Mouse (Mus musculus): Measurements from ENCODE around the gene Zbtb18. TPM values are rescaled to one million over a fixed set of nuclear protein-coding genes. Genes with fewer than 3 reads are reported as not detected.

Gene Zbtb18
- polyA plus RNA-seq, 1 experiment from 2014 or later = 4.3 TPM

DNA sequence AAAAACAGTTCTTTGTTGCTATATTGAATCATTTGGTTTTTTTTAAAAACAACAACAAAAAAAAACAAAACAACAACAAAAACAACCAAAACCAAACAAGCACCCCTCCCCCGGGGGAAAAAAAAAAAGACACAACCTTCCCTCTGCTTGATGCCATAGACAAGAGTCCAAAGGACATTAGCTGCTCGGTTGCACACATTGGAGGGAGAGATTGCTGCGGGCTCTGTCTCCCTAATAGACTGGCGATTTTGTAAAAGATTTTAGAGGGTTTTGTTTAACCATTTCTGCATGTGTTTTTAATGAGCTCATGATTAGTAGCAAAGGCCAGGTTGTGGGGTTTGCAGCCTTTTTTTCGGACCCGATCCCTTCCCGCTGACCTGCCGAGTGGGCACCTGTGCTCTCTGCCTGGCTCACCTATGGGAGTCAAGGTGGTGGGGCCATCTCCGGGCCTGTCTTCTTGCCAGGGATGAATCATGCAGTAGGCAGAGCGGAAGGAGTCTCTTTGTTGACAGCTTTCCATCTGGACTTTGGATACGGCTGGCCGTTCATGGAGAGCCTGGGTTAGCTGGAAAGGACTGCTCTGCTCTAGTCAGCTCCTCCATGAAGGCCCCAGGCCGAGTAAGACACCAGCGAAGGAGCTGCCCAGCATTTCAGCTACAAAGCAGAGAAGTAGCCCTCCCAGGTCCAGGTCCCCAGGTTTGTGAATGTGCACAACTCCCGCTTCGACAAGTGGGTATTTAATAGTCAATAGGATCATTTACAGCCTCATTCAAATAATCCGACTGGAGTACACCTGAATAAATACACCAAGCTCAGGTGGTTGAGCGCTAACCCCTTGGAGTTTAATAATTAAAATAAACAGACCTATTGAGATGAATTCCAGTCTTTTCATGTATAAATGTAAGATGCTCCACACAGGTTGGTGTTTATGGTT is 16.6 kb downstream of the Zbtb18 start:
- no peak for ATAC-seq (ENCODE audit: low FRiP score)
- H3K36me3 ChIP-seq = no peaks in the 10 kb centered on the region
- no peaks in the 10 kb centered on the region for H3K27me3 ChIP-seq (replicated peaks)
- no peak overlapping the region for H3K4me2 ChIP-seq
- no peak overlapping the region for H3K4me3 ChIP-seq (replicated peaks)
- WGBS = 56% methylated on average over 18 of the region's 18 CpGs
- no peak overlapping the region for H3K9ac ChIP-seq (replicated peaks)
- no peak overlapping the region for H3K27ac ChIP-seq (replicated peaks)
- H3K4me1 ChIP-seq = peaks cover 7% of the 10 kb centered on the region; the same call in 1 of the 2 replicates
- no peaks in the 10 kb centered on the region for H3K9me3 ChIP-seq (replicated peaks)

DNA sequence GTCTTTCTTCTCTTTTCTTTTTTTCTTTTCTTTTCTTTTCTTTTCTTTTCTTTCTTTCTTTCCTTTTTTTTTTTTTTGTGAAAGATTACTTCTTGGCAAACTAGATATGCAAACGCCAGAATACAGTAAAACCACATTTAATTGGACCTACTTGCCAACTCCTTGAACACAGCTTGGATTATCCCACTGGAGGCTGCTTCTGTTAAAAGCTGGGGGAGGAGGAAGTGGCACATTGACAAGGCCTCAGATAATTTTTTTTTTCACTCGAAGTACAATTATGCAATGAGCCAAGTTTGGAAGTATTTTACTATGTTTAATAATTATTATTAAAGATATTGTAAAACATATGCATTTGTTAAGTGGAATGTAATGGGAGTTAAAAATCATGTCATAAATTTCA is 17.4 kb downstream of the Zbtb18 start:
- H3K4me1 ChIP-seq = peaks cover 5% of the 10 kb centered on the region; the same call in 1 of the 2 replicates
- no peaks in the 10 kb centered on the region for H3K9me3 ChIP-seq (replicated peaks)
- no peak overlapping the region for H3K4me2 ChIP-seq
- 65% methylated on average over 2 of the region's 2 CpGs for WGBS
- H3K36me3 ChIP-seq = no peaks in the 10 kb centered on the region
- no peak overlapping the region for H3K9ac ChIP-seq (replicated peaks)
- no peak overlapping the region for H3K27ac ChIP-seq (replicated peaks)
- no peaks in the 10 kb centered on the region for H3K27me3 ChIP-seq (replicated peaks)
- H3K4me3 ChIP-seq (replicated peaks) = no peak overlapping the region
- no peak for ATAC-seq (ENCODE audit: low FRiP score)

DNA sequence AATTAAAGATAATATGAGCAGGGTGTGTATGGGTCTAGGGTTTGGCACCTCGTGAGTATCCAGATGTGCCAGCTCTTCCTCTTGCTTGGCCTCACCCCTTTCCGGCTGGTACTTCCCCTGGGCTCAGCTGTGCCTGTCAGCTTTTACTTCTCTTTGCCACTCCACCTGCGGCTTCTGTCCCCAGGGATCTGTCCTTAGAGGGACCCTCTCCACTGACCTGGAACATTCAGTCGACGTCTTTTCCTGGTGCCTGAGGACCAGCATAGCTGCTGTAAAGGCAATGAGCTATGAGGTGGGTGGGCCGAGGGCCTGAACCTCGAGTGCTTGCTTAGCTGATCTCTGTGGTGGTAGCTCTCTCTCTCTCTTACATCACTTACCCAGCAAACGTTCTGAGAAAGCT is 25.0 kb downstream of the Zbtb18 start:
- Histone ChIP-seq H3K27me3 (replicated peaks) (no peaks in the 10 kb centered on the region), H3K4me1 (no peaks in the 10 kb centered on the region), H3K9me3 (replicated peaks) (no peaks in the 10 kb centered on the region), H3K9ac (replicated peaks) (no peak overlapping the region), H3K36me3 (no peaks in the 10 kb centered on the region), H3K27ac (replicated peaks) (no peak overlapping the region), H3K4me2 (no peak overlapping the region), H3K4me3 (replicated peaks) (no peak overlapping the region)
- 69% methylated on average over 8 of the region's 8 CpGs for WGBS
- ATAC-seq (ENCODE audit: low FRiP score) = no peak

DNA sequence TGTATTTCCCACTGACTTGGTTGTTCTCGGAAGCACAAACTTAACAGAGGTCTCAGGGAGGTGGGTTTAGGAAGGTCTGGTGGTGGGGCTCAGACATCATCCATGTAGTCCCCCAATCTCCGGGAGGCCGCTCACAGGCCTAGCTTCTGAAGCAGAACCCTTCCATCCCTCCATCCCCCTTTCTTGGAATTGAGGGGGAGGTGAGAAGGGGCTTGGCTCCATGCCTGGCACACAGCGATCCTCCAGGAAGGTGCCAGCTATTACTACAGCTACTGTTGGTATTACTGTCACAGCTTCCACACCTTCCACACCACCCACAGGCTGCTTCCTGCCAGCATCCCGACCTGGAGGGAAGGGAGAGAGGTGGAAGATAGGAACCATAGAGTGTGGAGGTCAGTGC is 26.3 kb downstream of the Zbtb18 start:
- H3K9ac ChIP-seq (replicated peaks) = no peak overlapping the region
- H3K27ac ChIP-seq (replicated peaks) = no peak overlapping the region
- no peak overlapping the region for H3K4me2 ChIP-seq
- WGBS = 88% methylated on average over 5 of the region's 5 CpGs
- no peaks in the 10 kb centered on the region for H3K4me1 ChIP-seq
- H3K36me3 ChIP-seq = no peaks in the 10 kb centered on the region
- no peak for ATAC-seq (ENCODE audit: low FRiP score)
- H3K9me3 ChIP-seq (replicated peaks) = no peaks in the 10 kb centered on the region
- no peaks in the 10 kb centered on the region for H3K27me3 ChIP-seq (replicated peaks)
- H3K4me3 ChIP-seq (replicated peaks) = no peak overlapping the region

DNA sequence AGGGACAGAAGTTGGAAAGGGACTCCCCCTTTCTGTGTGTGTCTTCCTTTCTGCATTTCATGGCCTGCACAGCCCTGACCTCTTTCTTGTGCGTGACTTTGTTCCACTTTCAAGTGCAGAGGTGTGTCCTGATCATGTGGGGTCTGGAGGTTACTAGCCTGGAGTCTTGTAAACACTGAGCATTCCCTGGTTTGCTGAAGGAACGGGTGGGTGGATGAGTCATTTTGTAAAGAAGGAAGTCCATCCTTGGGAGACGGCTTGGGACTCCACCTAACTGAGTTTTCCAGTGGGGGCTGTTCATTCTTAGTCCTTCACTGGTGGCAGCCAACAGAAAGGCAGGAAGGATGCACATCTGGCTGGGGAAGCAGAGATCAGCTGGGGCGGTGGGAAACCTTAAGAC is 27.9 kb downstream of the Zbtb18 start:
- Histone ChIP-seq H3K9me3 (replicated peaks) (no peaks in the 10 kb centered on the region), H3K27ac (replicated peaks) (no peak overlapping the region), H3K4me2 (no peak overlapping the region), H3K9ac (replicated peaks) (no peak overlapping the region), H3K36me3 (no peaks in the 10 kb centered on the region), H3K4me1 (no peaks in the 10 kb centered on the region), H3K4me3 (replicated peaks) (no peak overlapping the region), H3K27me3 (replicated peaks) (no peaks in the 10 kb centered on the region)
- ATAC-seq (ENCODE audit: low FRiP score) = no peak
- WGBS = 85% methylated on average over 4 of the region's 4 CpGs

DNA sequence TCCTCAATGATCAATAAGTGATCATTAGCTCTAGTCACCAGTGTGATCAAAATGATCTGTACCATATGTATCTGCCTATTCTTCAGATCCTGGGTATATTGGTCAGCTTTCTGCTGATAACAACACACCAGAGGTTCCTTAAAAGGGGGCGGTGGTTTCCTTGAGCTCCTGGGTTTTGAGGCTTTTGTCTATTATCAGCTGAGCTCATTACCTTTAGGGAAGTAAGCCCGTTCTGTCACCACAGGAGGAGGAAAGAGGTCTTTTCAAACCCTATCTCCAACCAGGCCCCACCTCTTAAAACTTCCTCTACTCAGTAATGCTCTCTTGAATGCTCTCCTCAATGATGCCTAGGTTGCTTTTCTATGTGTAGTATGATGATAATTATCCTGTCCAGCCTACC is 28.8 kb downstream of the Zbtb18 start:
- H3K4me1 ChIP-seq = no peaks in the 10 kb centered on the region
- H3K27ac ChIP-seq (replicated peaks) = no peak overlapping the region
- no peaks in the 10 kb centered on the region for H3K27me3 ChIP-seq (replicated peaks)
- no peak for ATAC-seq (ENCODE audit: low FRiP score)
- H3K4me2 ChIP-seq = no peak overlapping the region
- WGBS = 85% methylated on average over 2 of the region's 2 CpGs
- no peak overlapping the region for H3K9ac ChIP-seq (replicated peaks)
- no peaks in the 10 kb centered on the region for H3K9me3 ChIP-seq (replicated peaks)
- H3K36me3 ChIP-seq = no peaks in the 10 kb centered on the region
- H3K4me3 ChIP-seq (replicated peaks) = no peak overlapping the region

DNA sequence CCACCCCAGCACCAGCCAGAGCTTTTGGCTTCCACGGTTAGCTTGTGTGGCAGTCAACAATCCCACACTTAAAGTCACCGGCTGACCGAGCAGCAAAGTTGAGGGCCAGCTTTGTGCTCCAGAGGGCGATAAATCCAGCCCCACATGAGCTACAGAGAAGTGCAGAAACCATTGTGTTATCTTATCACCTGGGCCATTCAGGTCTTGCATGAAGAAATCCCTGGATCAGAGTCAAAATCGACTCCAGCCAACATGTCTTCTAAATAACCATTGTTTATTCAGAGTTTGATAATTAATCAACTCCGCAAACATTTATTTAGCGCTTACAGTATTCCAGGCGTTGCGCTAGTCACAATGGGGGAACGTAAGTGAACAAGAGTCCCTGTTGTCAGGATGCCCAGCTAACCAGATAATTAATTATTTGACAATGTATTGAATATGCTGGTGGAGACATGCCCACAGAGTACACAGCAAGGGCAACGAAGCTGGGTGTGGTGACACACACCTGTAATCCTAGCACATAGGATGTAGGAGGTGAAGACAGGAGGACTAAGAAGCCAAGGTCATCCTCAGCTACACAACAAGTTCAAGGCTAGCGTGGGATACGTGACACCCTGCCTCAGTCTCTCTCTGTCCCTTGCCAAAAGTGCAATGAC is 33.5 kb downstream of the Zbtb18 start:
- H3K9me3 ChIP-seq (replicated peaks) = no peaks in the 10 kb centered on the region
- no peaks in the 10 kb centered on the region for H3K4me1 ChIP-seq
- no peak for ATAC-seq (ENCODE audit: low FRiP score)
- H3K36me3 ChIP-seq = no peaks in the 10 kb centered on the region
- 80% methylated on average over 13 of the region's 13 CpGs for WGBS
- H3K27ac ChIP-seq (replicated peaks) = no peak overlapping the region
- no peak overlapping the region for H3K9ac ChIP-seq (replicated peaks)
- no peaks in the 10 kb centered on the region for H3K27me3 ChIP-seq (replicated peaks)
- no peak overlapping the region for H3K4me3 ChIP-seq (replicated peaks)
- no peak overlapping the region for H3K4me2 ChIP-seq

DNA sequence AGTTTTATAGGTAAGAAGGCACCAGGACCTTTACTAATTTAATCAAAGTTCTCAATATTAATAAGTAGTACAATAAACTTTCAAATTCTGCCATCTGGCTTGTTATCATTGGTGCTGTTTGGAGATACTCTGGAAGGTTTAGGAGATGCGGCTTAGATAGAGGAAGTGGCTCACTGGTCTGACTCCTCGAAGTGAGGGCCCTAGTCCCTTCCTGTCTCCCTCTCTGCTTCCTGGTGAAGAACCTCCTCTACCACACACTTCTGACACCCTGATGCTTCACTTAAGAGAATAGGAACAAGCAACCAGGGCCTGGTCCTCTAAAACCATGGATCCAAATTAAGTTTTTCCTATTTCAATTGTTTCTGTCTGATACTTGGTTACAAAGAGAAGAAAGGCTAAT is 36.4 kb downstream of the Zbtb18 start:
- 85% methylated on average over 2 of the region's 2 CpGs for WGBS
- no peak overlapping the region for H3K4me3 ChIP-seq (replicated peaks)
- H3K36me3 ChIP-seq = no peaks in the 10 kb centered on the region
- H3K27me3 ChIP-seq (replicated peaks) = no peaks in the 10 kb centered on the region
- no peak overlapping the region for H3K9ac ChIP-seq (replicated peaks)
- ATAC-seq (ENCODE audit: low FRiP score) = no peak
- no peaks in the 10 kb centered on the region for H3K4me1 ChIP-seq
- H3K4me2 ChIP-seq = no peak overlapping the region
- no peaks in the 10 kb centered on the region for H3K9me3 ChIP-seq (replicated peaks)
- no peak overlapping the region for H3K27ac ChIP-seq (replicated peaks)

DNA sequence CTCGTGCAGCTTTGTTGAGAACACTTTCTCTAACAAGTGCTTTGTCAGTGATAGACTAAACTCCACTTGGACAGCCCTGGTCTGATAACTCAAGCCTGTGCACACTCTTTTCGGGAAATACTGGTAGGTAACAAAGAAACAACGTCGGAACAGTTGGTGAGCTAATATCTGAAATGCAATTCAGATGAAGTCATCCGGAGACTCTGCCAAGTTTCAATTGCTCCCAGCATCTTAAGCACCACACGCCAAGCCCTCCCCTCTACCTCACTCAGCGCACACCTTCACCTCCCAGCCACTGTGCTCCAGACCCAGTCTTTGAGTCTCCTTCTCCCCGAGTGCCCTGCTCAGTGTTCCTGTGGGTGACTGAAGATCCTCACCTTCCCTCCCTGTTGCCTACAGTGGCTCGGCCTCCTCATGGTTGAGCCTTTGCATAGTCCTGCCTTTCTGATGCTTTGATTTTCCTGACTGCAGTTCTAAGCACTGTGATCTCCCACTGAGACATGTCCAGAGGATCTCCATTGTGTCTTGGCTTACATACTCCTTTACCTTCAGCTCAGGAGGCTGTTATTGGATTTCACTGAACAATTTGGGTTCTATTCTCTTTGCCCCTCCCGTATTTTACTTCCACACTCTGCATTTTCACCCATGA is 37.3 kb downstream of the Zbtb18 start:
- 68% methylated on average over 10 of the region's 10 CpGs for WGBS
- H3K4me1 ChIP-seq = peaks cover under 1% of the 10 kb centered on the region; the same call in 1 of the 2 replicates
- no peaks in the 10 kb centered on the region for H3K9me3 ChIP-seq (replicated peaks)
- ATAC-seq (ENCODE audit: low FRiP score) = no peak
- H3K27me3 ChIP-seq (replicated peaks) = no peaks in the 10 kb centered on the region
- H3K27ac ChIP-seq (replicated peaks) = no peak overlapping the region
- H3K9ac ChIP-seq (replicated peaks) = no peak overlapping the region
- H3K36me3 ChIP-seq = no peaks in the 10 kb centered on the region
- H3K4me3 ChIP-seq (replicated peaks) = no peak overlapping the region
- no peak overlapping the region for H3K4me2 ChIP-seq

DNA sequence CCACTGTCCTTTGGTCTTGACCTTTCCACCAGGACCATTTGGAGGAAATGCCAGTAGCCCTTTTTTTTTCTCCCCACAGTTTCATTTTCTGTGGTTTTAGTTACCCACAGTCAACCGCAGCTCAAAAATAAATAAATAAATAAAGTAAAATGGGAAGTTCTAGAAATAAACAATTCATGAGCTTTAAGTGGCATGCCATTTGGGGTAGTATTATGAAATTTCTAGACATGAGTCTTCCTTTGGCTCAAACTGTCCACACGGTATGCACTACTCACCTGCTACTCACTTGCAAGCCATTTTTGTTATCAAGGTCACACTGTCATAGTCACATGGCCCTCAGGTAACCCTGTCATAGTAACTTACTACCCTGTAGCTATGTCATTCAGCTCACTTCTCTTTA is 41.5 kb downstream of the Zbtb18 start:
- Histone ChIP-seq H3K27me3 (replicated peaks) (no peaks in the 10 kb centered on the region), H3K9me3 (replicated peaks) (no peaks in the 10 kb centered on the region), H3K4me3 (replicated peaks) (no peak overlapping the region), H3K4me2 (no peak overlapping the region), H3K27ac (replicated peaks) (no peak overlapping the region), H3K36me3 (no peaks in the 10 kb centered on the region), H3K4me1 (peaks cover 5% of the 10 kb centered on the region; the same call in 1 of the 2 replicates), H3K9ac (replicated peaks) (no peak overlapping the region)
- ATAC-seq (ENCODE audit: low FRiP score) = no peak
- 100% methylated on average over 2 of the region's 2 CpGs for WGBS

DNA sequence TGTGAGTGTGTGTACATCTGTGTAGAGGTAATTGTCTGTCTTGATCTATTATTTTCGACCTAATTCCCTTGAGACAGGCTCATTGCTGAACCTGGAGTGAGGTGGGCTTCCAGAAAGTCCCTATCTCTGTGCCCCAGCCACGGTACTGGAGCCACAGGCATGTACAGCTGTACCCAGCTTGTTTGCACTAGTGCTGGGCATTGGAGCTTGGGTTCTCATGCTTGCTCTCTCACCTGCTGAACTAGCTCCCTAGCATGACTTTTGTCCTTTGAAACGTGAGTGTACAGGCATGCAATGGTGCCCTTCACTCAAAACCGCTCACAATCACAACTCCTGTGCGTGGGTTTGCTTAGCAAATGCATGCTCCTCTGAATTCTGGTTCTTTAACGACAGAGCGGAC is 42.1 kb downstream of the Zbtb18 start:
- H3K9ac ChIP-seq (replicated peaks) = no peak overlapping the region
- H3K27me3 ChIP-seq (replicated peaks) = no peaks in the 10 kb centered on the region
- H3K4me3 ChIP-seq (replicated peaks) = no peak overlapping the region
- no peaks in the 10 kb centered on the region for H3K36me3 ChIP-seq
- no peaks in the 10 kb centered on the region for H3K9me3 ChIP-seq (replicated peaks)
- H3K4me1 ChIP-seq = peaks cover 5% of the 10 kb centered on the region; the same call in 1 of the 2 replicates
- H3K4me2 ChIP-seq = no peak overlapping the region
- no peak for ATAC-seq (ENCODE audit: low FRiP score)
- H3K27ac ChIP-seq (replicated peaks) = no peak overlapping the region
- 70% methylated on average over 7 of the region's 7 CpGs for WGBS

DNA sequence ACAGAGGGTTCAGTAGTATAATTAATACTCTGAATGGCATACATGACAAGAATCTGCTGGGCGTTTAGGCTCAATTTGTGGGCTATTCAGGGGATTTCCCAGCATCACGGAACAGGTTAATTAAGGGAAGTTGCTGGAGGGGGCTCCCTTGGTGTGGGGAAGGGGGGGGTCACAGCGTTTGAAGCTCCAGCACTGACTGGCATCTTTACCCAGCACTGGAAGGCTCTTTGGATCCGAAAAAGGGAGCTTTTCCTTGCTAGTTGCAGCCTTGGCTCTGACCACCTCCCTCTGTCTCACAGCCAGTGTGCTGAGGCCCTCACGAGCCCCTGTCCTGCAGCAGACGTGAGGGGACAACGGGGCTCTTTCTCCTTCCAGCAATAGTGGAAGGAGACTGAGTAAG is 42.5 kb downstream of the Zbtb18 start:
- Histone ChIP-seq H3K4me2 (no peak overlapping the region), H3K27me3 (replicated peaks) (no peaks in the 10 kb centered on the region), H3K27ac (replicated peaks) (no peak overlapping the region), H3K9me3 (replicated peaks) (no peaks in the 10 kb centered on the region), H3K4me3 (replicated peaks) (no peak overlapping the region), H3K4me1 (peaks cover 5% of the 10 kb centered on the region; the same call in 1 of the 2 replicates), H3K9ac (replicated peaks) (no peak overlapping the region), H3K36me3 (no peaks in the 10 kb centered on the region)
- no peak for ATAC-seq (ENCODE audit: low FRiP score)
- 50% methylated on average over 7 of the region's 7 CpGs for WGBS

Data from neural tube, embryonic 15.5 days (tissue).